Mouse (Mus musculus): ENCODE measurements around the gene Vmn2r73. TPM values are rescaled to one million over a fixed set of nuclear protein-coding genes. Genes with fewer than 3 reads are reported as not detected.
"Not testable (repeated sequence)": the region's sequence is repeated elsewhere in the genome, so short reads cannot be mapped to it uniquely, and the experiment has no call there.

Vmn2r73 gene
- not detected in 2 replicates for polyA plus RNA-seq (2012; rRNA removed)

GRCm38 (mm10) chr7:85876166-85876565 lies at the start of gene Vmn2r73:
TSS of gene Vmn2r73 (minus strand) at chr7:85876266.
- Histone ChIP-seq H3K36me3 (ENCODE audit: control insufficient read depth, insufficient read depth, low read length) (no peaks in the 10 kb centered on the region), H3K4me3 (ENCODE audit: control insufficient read depth, insufficient read depth, low read length) (no peak within 1 kb of the TSS), H3K27ac (ENCODE audit: control insufficient read depth, insufficient read depth, low read length) (no peak within 1 kb of the TSS), H3K4me1 (replicated peaks; ENCODE audit: control insufficient read depth, insufficient read depth, low read length) (no peaks in the 10 kb centered on the region), H3K27me3 (ENCODE audit: control insufficient read depth, insufficient read depth, low read length) (no peaks in the 10 kb centered on the region)
- 75% methylated on average over 1 of the region's 1 CpGs for WGBS
- TF ChIP-seq POLR2A (IDR thresholded peaks at IDR 0.05; ENCODE audit: control insufficient read depth, extremely low read depth, insufficient read depth, low read length, poor library complexity) (no peak), CTCF (IDR thresholded peaks at IDR 0.05; ENCODE audit: borderline replicate concordance, control insufficient read depth, extremely low read depth, insufficient read depth, low read length, poor library complexity) (no peak)
- no peak for DNase-seq

GRCm38 (mm10) chr7:85840090-85840948 lies 35.7 kb downstream of the Vmn2r73 start:
- H3K4me3 ChIP-seq (ENCODE audit: control insufficient read depth, insufficient read depth, low read length) = no peak overlapping the region
- H3K4me1 ChIP-seq (replicated peaks; ENCODE audit: control insufficient read depth, insufficient read depth, low read length) = no peaks in the 10 kb centered on the region
- no peaks in the 10 kb centered on the region for H3K27me3 ChIP-seq (ENCODE audit: control insufficient read depth, insufficient read depth, low read length)
- WGBS = 15% methylated on average over 2 of the region's 2 CpGs
- H3K36me3 ChIP-seq (ENCODE audit: control insufficient read depth, insufficient read depth, low read length) = no peaks in the 10 kb centered on the region
- TF ChIP-seq POLR2A (IDR thresholded peaks at IDR 0.05; ENCODE audit: control insufficient read depth, extremely low read depth, insufficient read depth, low read length, poor library complexity) = no peak
- no peak for TF ChIP-seq CTCF (IDR thresholded peaks at IDR 0.05; ENCODE audit: borderline replicate concordance, control insufficient read depth, extremely low read depth, insufficient read depth, low read length, poor library complexity)
- H3K27ac ChIP-seq (ENCODE audit: control insufficient read depth, insufficient read depth, low read length) = no peak overlapping the region
- no peak for DNase-seq

GRCm38 (mm10) chr7:85818092-85818491 lies 58.0 kb downstream of the Vmn2r73 start:
- not testable (repeated sequence) for H3K4me1 ChIP-seq (replicated peaks; ENCODE audit: control insufficient read depth, insufficient read depth, low read length); H3K27ac ChIP-seq (ENCODE audit: control insufficient read depth, insufficient read depth, low read length); H3K27me3 ChIP-seq (ENCODE audit: control insufficient read depth, insufficient read depth, low read length); DNase-seq; H3K4me3 ChIP-seq (ENCODE audit: control insufficient read depth, insufficient read depth, low read length); H3K36me3 ChIP-seq (ENCODE audit: control insufficient read depth, insufficient read depth, low read length)
- WGBS = 19% methylated on average over 6 of the region's 6 CpGs

Other genes with a start within 250 kb of the Vmn2r73 start
- gene Vmn2r72, start 121.2 kb downstream of the Vmn2r73 start, polyA plus RNA-seq (2012; rRNA removed) = not detected in 2 replicates
- gene Vmn2r74, start 85.4 kb upstream of the Vmn2r73 start, polyA plus RNA-seq (2012; rRNA removed) = not detected in 2 replicates